Mouse (Mus musculus): Measurements from ENCODE around the gene Hcrtr2.

GRCm38 (mm10) chr9:76237243-76237642 is 86.4 kb downstream of the Hcrtr2 start:
- no peak for TF ChIP-seq CTCF (IDR thresholded peaks at IDR 0.05; ENCODE audit: borderline replicate concordance, control insufficient read depth, extremely low read depth, insufficient read depth, low read length, poor library complexity)
- TF ChIP-seq POLR2A (IDR thresholded peaks at IDR 0.05; ENCODE audit: control insufficient read depth, extremely low read depth, insufficient read depth, low read length, poor library complexity): no peak
